Mouse (Mus musculus) MEL (cell line): ENCODE data around the gene Vmn1r217.

ENCODE experiments used
- CHD1 ChIP-seq: IDR thresholded peaks from 2 replicates; pipeline ENCODE4 v1.6.1; 2012; ENCODE audit warnings: low read depth, mild to moderate bottlenecking, inconsistent platforms, low read length, improper control_type of control experiment
- CHD2 ChIP-seq: IDR thresholded peaks from 2 replicates; pipeline ENCODE4 v1.6.1; 2011; ENCODE audit warnings: low read length, improper control_type of control experiment
- CTCF ChIP-seq, 3 experiments: IDR thresholded peaks in 2 of 3; conservative IDR thresholded peaks in 1 of 3; 2 replicates each; pipeline ENCODE4 v1.5.1; 2011 to 2012; ENCODE audit warnings: low read length in 3 of 3, low read depth in 2 of 3, mild to moderate bottlenecking in 2 of 3, improper control_type of control experiment in 1 of 3, inconsistent platforms in 1 of 3, mixed read lengths in 1 of 3, moderate library complexity in 1 of 3; ENCODE audit not compliant: control insufficient read depth in 1 of 3, insufficient read depth in 1 of 3, poor library complexity in 1 of 3, severe bottlenecking in 1 of 3
- EP300 ChIP-seq, 2 experiments: IDR thresholded peaks; 2 replicates each; pipeline ENCODE4 v1.6.1; 2011; ENCODE audit warnings: improper control_type of control experiment in 2 of 2, low read length in 2 of 2, low read depth in 1 of 2, mild to moderate bottlenecking in 1 of 2
- GABPA ChIP-seq: IDR thresholded peaks from 2 replicates; pipeline ENCODE4 v1.6.1; 2012; ENCODE audit warnings: low read depth, mild to moderate bottlenecking, inconsistent platforms, low read length, improper control_type of control experiment, moderate library complexity
- GATA1 ChIP-seq: IDR thresholded peaks from 2 replicates; pipeline ENCODE4 v1.6.1; 2011; ENCODE audit warnings: low read depth, low read length, improper control_type of control experiment
- HCFC1 ChIP-seq: IDR thresholded peaks from 2 replicates; pipeline ENCODE4 v1.6.1; 2012; ENCODE audit warnings: low read depth, mild to moderate bottlenecking, inconsistent platforms, low read length, improper control_type of control experiment, moderate library complexity
- MXI1 ChIP-seq: IDR thresholded peaks from 2 replicates; pipeline ENCODE4 v1.6.1; 2011; ENCODE audit warnings: mild to moderate bottlenecking, low read depth, low read length, improper control_type of control experiment
- NELFE ChIP-seq: IDR thresholded peaks from 2 replicates; pipeline ENCODE4 v1.6.1; 2011; ENCODE audit warnings: low read depth, low read length, improper control_type of control experiment
- POLR2A ChIP-seq, 2 experiments: IDR thresholded peaks; 2 replicates each; pipeline ENCODE4 v1.6.1; 2011 to 2012; ENCODE audit warnings: low read length in 2 of 2, mild to moderate bottlenecking in 2 of 2, control low read depth in 1 of 2, improper control_type of control experiment in 1 of 2, low read depth in 1 of 2, moderate library complexity in 1 of 2; ENCODE audit not compliant: control insufficient read depth in 1 of 2, insufficient read depth in 1 of 2, poor library complexity in 1 of 2
- SIN3A ChIP-seq: IDR thresholded peaks from 2 replicates; pipeline ENCODE4 v1.6.1; 2012; ENCODE audit warnings: low read length, improper control_type of control experiment, inconsistent platforms
- TAL1 ChIP-seq: IDR thresholded peaks from 2 replicates; pipeline ENCODE4 v1.6.1; 2012; ENCODE audit warnings: mild to moderate bottlenecking, inconsistent platforms, low read length, moderate library complexity, mixed read lengths
- USF1 ChIP-seq: IDR thresholded peaks from 2 replicates; pipeline ENCODE4 v1.6.1; 2014; ENCODE audit warnings: low read depth, mild to moderate bottlenecking, inconsistent platforms, low read length, improper control_type of control experiment, moderate library complexity

DNA sequence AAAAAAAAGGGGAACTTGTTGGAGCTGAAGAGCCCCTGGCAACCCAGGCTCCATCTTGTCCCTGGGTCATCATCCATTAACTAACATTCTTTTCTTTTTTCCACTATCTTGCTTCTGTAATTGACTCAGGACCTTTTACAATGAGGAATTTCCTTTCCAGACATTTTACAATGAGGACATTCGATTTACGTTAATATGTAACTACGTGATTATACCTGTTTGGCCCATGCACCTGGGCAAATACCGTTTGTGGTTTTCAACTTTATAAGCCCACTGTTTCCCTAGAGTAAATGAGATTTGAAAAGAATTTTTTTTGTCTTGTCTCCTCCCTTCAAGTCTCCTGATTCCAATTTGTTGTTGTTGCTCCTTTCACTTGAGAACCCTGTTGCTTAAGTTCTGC is 23.6 kb downstream of the Vmn1r217 start:
- no peak for TF ChIP-seq CTCF (IDR thresholded peaks at IDR 0.05 in 2 of 3, conservative IDR thresholded peaks at IDR 0.05 in 1 of 3; ENCODE audit: control insufficient read depth in 1 of 3, insufficient read depth in 1 of 3, low read depth in 2 of 3, low read length in 3 of 3, poor library complexity in 1 of 3, severe bottlenecking in 1 of 3)
- no peak for TF ChIP-seq GATA1
- no peak for TF ChIP-seq POLR2A (IDR thresholded peaks at IDR 0.05; ENCODE audit: control insufficient read depth in 1 of 2, insufficient read depth in 1 of 2, low read depth in 1 of 2, low read length in 2 of 2, poor library complexity in 1 of 2)
- TF ChIP-seq HCFC1: no peak
- TF ChIP-seq USF1: no peak
- no peak for TF ChIP-seq GABPA
- TF ChIP-seq NELFE: no peak
- no peak for TF ChIP-seq EP300 (IDR thresholded peaks at IDR 0.05; ENCODE audit: low read depth in 1 of 2, low read length in 2 of 2)
- no peak for TF ChIP-seq SIN3A
- no peak for TF ChIP-seq CHD1
- no peak for TF ChIP-seq CHD2
- no peak for TF ChIP-seq TAL1
- TF ChIP-seq MXI1: no peak
